Mouse (Mus musculus) forebrain, postnatal 0 days (tissue): ENCODE measurements at regions not wholly inside any gene's neighbourhood (a gene's known extent, or its start where the extent isn't known, plus 50 kb on each side); places are given as distances from the start of the nearest gene placed in this dataset.

Experiments used
- ATAC-seq: fragments of 200-750 bp; cut with Nextera tagmentation; 2 replicates; pipeline ENCODE4 v1.8.0; 2017; ENCODE audit warnings: mild to moderate bottlenecking, moderate library complexity
- DNase-seq: peaks from one replicate; pipeline ENCODE4 v3.0.0-alpha.2; 2015
- H3K27ac ChIP-seq: fragments of 300-500 bp; sonication (generic); 2 replicates; pipeline ENCODE4 v1.5.1; 2014; ENCODE audit warnings: low read depth, mild to moderate bottlenecking, antibody characterized with exemption, low read length, moderate library complexity, mixed read lengths
- H3K27me3 ChIP-seq: fragments of 300-500 bp; sonication (generic); 2 replicates; pipeline ENCODE4 v1.6.1; 2014; ENCODE audit warnings: mild to moderate bottlenecking, low read length, mixed read lengths; ENCODE audit not compliant: insufficient read depth
- H3K36me3 ChIP-seq: fragments of 300-500 bp; sonication (generic); 2 replicates; pipeline ENCODE4 v1.6.1; 2014; ENCODE audit warnings: mild to moderate bottlenecking, moderate library complexity; ENCODE audit not compliant: insufficient read depth
- H3K4me1 ChIP-seq: fragments of 300-500 bp; sonication (generic); 2 replicates; pipeline ENCODE4 v1.6.1; 2014; ENCODE audit warnings: antibody characterized with exemption; ENCODE audit not compliant: insufficient read depth
- H3K4me2 ChIP-seq: fragments of 300-500 bp; sonication (generic); 2 replicates; pipeline ENCODE4 v1.6.1; 2014; ENCODE audit warnings: low read depth, mild to moderate bottlenecking, moderate library complexity
- H3K4me3 ChIP-seq: fragments of 300-500 bp; sonication (generic); 2 replicates; pipeline ENCODE4 v1.5.1; 2014; ENCODE audit warnings: low read depth, low read length, mixed read lengths
- H3K9ac ChIP-seq: fragments of 300-500 bp; sonication (generic); 2 replicates; pipeline ENCODE4 v1.6.1; 2014; ENCODE audit warnings: mild to moderate bottlenecking
- H3K9me3 ChIP-seq: fragments of 300-500 bp; sonication (generic); 2 replicates; pipeline ENCODE4 v1.6.1; 2016; ENCODE audit warnings: low read length
- CTCF ChIP-seq: sonication (generic); IDR thresholded peaks from 2 replicates; pipeline ENCODE4 v1.5.1; 2016; ENCODE audit warnings: antibody characterized with exemption, control low read depth, low read depth
- WGBS: fragments of 180-500 bp; shearing (Covaris S2); extraction: QIAGEN DNeasy Blood & Tissue Kit; methylation state at CpG from one replicate; pipeline ENCODE4 v1.1.7; 2014; 5-methylcytosine and 5-hydroxymethylcytosine counted together

DNA sequence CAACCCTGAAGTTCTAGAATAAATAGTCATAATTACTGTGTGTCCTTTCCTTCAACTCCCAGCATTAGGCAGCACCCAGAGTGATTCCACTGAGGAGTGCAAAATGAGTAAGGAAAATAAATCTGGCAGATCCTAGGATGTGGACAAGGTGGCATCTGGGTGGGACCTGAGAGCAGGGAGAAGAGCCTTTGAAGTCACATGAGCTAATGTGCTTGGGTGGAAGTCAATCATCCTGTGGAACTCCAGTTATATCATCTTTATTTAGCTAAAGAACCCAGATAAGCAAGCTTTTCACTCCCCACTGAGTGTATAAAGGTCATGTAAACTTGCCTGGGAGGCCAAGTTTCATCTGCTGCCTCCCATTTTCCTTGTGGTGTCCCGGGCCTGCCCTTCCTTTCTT is 551.6 kb upstream of the Igfbp3 start:
- 68% methylated on average over 1 of the region's 1 CpGs for WGBS
- no peaks in the 10 kb centered on the region for H3K9me3 ChIP-seq
- H3K27ac ChIP-seq = no peak overlapping the region
- H3K9ac ChIP-seq = no peak overlapping the region
- no peaks in the 10 kb centered on the region for H3K36me3 ChIP-seq
- no peak for ATAC-seq
- TF ChIP-seq CTCF = no peak
- H3K4me2 ChIP-seq = no peak overlapping the region
- H3K4me1 ChIP-seq = no peaks in the 10 kb centered on the region
- H3K27me3 ChIP-seq = no peaks in the 10 kb centered on the region
- no peak for DNase-seq
- no peak overlapping the region for H3K4me3 ChIP-seq

DNA sequence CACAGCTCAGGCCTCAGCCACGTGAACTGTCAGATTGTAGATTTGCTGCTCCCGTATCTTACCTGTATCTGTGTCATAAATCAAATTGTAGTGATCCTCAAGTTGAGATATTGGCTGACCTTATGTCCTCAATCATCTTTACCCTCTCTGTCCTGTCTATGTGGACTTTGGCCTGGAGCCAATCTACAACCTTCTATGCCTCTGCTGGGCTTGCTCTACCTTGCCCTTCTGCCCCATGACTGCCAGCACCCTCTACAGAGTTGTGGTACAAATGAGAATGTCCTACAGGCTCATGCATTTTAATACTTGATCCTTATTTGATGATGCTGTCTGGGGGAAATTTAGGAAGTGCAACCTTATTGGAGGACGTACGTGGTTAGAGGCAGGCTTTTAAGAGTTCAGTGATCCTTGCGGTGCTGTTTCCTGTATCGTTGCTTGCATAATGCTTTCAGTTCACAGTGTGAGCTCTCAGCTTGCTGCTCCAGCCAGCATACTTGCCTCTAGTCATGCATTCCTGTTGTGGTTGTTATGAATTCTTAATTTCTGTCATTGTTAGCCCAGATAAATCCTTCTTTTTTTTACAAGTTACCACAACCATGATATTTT is 545.2 kb upstream of the Igfbp3 start:
- no peaks in the 10 kb centered on the region for H3K9me3 ChIP-seq
- no peak for ATAC-seq
- WGBS = 88% methylated on average over 6 of the region's 6 CpGs
- H3K27ac ChIP-seq = no peak overlapping the region
- no peaks in the 10 kb centered on the region for H3K4me1 ChIP-seq
- H3K9ac ChIP-seq = no peak overlapping the region
- H3K27me3 ChIP-seq = no peaks in the 10 kb centered on the region
- H3K4me2 ChIP-seq = no peak overlapping the region
- no peaks in the 10 kb centered on the region for H3K36me3 ChIP-seq
- no peak overlapping the region for H3K4me3 ChIP-seq
- DNase-seq = no peak
- no peak for TF ChIP-seq CTCF
